Mouse (Mus musculus): Measurements from ENCODE around the gene Nudt3.
"Not testable (repeated sequence)": the region's sequence is repeated elsewhere in the genome, so short reads cannot be mapped to it uniquely, and the experiment has no call there.

Gene Nudt3

DNA sequence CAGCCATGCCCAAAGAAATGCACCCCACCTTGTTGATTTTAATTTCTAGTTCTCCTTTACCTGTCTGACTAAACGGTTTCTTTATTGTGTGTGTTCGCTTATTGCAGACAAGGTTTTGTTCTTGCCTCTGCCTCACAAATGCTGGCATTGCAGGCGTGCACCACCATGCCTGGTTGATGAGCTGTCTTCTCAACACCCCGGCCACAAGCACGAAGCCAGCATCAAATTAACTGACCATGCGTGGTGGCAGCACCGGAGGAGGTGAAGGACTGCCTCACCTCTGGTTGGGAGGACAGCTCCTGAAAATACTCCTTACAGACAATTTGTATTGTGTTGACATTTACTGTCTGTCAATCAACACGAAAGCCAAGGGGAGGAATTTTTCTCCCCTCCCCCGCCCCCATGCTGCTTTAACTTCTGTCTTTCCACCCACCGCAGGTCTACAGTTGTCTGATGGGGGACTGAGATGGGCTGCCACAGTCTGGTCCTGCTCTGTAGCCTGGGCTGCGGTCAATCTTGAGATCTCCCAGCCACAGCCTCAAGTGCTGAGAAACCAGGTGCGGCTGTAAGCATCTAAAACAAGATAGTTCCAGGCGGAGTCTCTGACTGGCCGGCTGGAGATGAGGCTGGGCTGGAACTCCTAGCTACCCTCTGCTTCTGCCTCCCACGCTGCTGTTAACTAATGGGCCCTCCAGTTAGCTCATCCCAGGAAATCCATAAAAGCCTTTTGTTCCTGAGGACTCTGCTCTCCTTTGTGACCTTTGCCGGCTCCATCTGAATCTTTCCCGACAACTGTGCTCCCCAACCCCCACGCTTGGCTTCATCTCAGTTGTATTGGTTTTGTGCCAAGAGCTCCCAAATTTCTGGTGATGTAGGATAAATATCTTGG, 13.1 kb upstream of the Nudt3 start, which contains the start of gene Rps10:
Gene Rps10, minus strand, starts transcription at position 538 of the 889 bp plus-strand sequence.
- in situ Hi-C loops (cut with MboI; ENCODE audit: low sequenced_read_pairs) = no loop called here

GRCm38 (mm10) chr17:27635575-27635903, 12.2 kb upstream of the Nudt3 start:
- in situ Hi-C loops (cut with MboI; ENCODE audit: low sequenced_read_pairs) = not testable (repeated sequence)

GRCm38 (mm10) chr17:27634871-27635574, 11.7 kb upstream of the Nudt3 start, which contains the start of gene RPS10-NUDT3:
Gene RPS10-NUDT3 (minus strand): TSS chr17:27635222.
- in situ Hi-C loops (cut with MboI; ENCODE audit: low sequenced_read_pairs) = no loop called here

GRCm38 (mm10) chr17:27629249-27630020, 6.1 kb upstream of the Nudt3 start:
- in situ Hi-C loops (cut with MboI; ENCODE audit: low sequenced_read_pairs) = no loop called here

DNA sequence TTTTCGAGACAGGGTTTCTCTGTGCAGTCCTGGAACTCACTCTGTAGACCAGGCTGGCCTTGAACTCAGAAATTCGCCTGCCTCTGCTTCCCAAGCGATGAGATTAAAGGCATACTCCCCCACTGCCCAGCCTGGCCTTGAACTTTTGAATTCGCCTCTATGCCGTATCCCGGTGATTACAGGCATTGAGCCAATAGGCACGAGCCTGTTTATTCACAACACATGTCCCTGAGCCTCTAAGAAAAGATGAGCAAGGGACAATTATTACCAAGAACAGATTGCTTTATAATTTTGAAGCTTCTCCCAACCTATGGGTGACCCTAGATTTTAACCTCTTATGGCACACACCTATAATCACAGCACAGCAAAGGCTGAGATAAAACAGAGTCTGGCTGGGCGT, 5.1 kb upstream of the Nudt3 start:
- in situ Hi-C loops (cut with MboI; ENCODE audit: low sequenced_read_pairs) = no loop called here

GRCm38 (mm10) chr17:27627451-27627850, 4.2 kb upstream of the Nudt3 start:
- in situ Hi-C loops (cut with MboI; ENCODE audit: low sequenced_read_pairs) = no loop called here

DNA sequence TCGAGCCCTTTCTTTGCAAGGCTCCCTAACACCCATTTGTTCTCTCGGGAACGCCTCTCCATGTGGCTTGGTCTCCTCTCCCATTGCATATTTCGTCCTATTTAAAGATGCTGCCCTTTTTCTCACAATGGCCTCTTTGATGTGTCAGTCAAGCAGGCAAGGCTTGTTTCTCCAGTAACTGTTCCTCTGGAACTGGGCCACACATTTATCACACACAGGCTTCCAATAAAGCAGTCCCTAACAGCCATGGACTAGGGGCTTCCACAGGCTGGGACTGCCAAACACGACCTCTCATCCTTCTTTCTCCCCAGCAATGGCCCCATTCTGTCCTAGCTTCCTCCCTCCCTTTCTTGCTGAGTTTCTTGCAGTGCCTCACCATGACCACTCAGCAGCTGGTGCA, 3.4 kb upstream of the Nudt3 start:
- in situ Hi-C loops (cut with MboI; ENCODE audit: low sequenced_read_pairs) = no loop called here

DNA sequence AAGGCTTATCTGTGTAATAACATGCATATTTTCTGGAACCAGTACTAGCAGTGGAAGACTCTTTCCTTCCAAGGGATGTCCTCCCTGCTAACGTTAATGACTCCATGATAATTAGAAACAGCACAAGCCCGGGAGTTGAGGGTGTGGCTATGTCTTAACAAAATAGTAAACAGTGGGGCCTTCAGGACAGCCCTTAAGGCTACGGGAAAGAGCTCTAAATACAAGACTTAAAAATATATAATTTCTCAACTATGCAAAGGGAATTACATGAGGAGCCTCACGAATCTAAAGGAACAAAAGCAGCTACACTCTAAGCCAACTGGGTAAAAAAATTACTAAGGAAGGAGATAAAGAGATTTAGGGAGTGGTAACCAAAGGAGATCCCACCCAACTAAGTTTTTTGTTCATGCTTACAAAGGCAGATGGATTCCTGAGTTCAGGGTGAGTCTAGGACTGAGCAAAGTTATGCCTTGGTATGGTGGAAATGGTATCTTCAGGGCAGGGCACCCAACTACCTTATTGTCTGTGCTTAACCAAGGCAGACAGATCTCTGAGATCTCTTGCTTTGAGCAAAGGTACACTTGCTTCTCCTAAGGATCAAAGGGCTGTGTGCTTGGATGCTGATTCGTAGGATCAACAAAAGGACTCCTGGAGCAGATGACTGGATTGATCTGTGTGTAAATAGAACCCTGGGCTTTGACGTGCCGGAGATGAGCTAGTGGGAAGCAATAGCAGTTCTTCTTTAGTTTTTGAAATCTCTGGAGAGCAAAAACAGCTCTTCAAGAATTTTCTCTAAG, 2.4 kb upstream of the Nudt3 start:
- in situ Hi-C loops (cut with MboI; ENCODE audit: low sequenced_read_pairs) = no loop called here

DNA sequence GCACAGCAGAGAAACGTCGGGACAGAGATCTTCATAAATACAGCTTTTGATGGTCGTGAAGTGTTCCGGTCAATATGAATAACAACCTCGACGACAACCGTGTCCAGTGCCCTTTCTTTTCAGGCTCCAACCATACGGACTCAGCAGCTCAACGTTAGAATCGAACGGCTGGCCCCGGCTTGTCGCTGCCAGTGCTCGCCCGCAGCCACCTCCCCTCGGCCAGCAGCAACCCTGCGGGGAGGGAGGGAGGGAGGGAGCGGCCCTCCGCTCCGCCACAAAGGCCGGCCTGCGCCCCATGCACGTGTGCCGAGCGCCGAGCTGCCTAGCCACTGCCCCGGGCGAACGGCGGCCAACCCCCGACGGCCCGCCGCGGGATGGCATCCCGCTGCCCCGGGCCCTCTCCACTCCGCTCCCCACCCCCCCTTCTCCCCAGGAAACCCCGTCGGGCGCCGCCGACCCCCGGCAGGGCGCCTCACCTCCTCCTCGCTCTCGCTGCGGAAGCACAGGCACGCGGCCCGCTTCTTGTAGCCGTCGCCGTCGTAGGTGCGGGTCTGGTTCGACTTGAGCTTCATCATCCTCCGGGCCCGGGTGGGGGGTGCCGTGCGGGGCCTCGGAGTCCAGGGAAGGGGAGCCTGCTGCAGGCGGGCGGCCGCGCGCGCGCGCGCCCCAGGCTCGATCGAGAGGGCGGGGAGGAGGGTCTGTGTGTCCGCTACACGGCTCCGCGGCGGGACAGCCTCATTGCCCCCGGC, 510 bp downstream of the Nudt3 start:
- in situ Hi-C loops (cut with MboI; ENCODE audit: low sequenced_read_pairs) = no loop called here

- in situ Hi-C loops (cut with MboI; ENCODE audit: low sequenced_read_pairs) = no loop called here
Observed at GRCm38 (mm10) chr17:27621705-27622531, 1.4 kb downstream of the Nudt3 start.

GRCm38 (mm10) chr17:27621161-27621560, 2.1 kb downstream of the Nudt3 start:
- in situ Hi-C loops (cut with MboI; ENCODE audit: low sequenced_read_pairs) = no loop called here

DNA sequence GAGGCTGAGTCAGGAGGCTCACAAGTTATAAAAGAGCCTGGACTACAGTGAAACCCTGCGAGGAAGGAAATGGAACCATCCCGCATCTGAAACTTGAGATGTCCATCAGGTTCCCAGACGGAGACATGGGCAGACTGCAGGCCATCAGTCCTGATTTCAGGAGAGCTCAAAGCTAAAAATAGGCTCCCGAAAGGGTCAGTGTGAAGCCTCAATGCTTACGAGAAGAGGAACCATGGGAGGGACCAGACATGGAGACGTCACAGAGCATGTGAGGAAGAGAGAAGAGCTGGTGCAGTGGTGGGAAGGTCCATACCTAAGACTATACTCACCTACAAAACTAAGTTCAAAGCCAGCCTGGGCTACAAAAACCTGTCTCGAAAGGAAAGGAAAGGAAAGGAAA, 7.9 kb downstream of the Nudt3 start:
- in situ Hi-C loops (cut with MboI; ENCODE audit: low sequenced_read_pairs) = no loop called here

DNA sequence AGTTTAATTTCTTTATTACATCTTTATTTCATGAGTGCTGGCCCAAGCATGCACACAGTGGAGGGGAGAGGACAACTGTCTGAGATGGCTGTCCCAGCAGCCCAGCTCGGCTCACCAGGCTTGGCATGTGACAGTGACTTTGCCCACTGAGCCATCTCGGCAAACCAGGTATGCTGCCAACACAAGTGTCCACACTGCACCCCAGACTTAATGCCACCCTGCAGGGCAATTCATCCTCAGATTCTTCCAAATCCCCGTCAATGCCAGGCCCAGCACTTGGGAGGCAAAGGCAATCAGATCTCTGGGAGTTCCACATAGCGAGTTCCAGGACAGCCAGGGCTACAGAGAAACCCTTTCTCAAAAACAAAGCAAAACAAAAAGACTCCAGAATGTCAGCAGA, 10.3 kb downstream of the Nudt3 start:
- in situ Hi-C loops (cut with MboI; ENCODE audit: low sequenced_read_pairs) = no loop called here

DNA sequence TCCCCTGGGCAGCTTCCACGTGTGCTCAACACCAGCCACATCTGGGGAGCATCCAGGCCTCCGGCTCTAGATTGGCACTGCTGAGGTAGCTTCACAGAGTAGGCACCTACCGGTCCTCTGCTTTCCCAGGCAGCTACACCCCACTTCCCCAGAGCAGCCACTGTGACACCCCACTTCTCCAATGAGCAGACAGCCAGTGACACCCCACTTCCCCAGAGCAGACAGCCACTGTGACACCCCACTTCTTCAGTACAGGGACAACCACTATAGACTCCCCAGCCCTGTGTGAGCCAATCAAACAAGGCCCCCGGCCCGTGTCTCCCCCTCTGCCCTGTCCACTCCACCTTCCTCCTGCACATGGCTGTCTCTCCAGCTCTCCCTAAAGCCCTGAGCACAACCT, 11.3 kb downstream of the Nudt3 start:
- in situ Hi-C loops (cut with MboI; ENCODE audit: low sequenced_read_pairs) = no loop called here

DNA sequence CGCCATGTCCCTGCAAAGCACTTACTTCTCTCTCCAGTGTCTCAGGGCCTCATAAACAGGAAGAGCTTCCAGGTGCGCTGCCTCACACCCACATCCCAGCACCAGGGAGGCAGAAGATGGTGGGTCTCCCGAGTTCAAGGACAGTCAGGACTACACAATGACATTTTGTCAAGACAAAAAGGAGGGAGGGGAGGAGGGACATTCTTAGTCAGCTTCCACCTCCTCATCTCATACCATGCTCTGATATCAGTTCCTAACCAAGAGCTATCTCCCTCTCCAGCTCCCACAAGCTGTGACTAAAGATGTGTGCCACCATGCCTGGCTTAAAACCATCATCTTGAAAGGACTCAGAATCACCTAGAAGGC, 11.8 kb downstream of the Nudt3 start:
- in situ Hi-C loops (cut with MboI; ENCODE audit: low sequenced_read_pairs) = no loop called here

DNA sequence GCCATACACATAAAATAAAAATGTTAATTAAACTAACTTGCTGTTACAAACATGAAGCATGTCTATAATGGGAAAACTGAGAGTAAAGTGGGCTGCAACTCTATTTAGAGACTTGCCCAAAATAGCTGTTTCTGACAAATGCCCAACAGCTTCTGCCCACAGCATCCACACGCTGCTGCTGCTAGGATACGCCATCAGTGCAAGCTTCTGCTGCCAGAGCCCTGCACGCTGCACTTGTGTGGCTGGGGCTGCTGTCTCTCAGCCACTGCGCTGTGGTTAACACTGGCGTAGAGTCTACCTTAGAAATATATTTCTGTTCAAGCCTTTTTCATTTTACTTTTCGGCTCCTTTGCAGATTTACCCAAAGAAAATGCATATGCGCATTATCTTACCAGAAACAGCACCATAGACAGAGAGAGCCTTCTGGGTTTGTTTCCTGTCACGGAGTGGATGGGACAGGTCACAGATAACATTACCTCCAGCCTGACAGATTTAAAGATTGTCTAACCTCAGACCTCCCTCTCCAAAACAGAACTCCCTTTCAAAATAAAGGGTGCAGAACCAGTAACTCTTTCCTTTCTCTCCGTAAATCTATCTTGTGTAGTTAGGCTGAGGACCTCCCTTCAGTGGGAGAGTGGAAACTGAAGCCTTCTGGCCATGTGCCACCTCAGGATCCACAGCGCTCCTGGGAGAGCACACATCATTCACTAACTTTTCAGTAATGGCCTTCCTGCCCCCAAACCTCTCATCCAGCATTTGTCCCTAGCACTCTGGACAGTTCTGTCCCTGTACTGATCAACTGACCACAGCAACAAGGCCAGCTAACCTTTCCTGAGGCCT, 12.4 kb downstream of the Nudt3 start:
- in situ Hi-C loops (cut with MboI; ENCODE audit: low sequenced_read_pairs) = no loop called here

DNA sequence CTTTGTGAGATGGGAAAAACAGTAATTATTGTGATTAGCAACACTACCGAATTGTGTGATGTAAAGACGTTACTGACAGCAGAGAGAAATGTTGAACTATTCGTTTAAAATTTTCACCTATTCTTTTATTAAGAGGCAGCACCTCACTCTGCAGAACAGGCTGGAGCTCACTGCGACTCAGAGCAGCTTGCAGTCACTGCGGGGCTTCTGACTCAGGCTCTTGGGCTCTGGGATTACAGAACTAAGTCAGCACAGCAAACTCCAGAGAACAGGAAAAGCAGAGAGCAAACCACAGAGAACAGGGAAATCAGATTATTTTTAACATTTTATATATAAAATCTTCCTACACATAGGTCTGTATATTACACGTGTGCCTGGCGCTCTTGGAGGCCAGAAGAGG, 13.7 kb downstream of the Nudt3 start:
- in situ Hi-C loops (cut with MboI; ENCODE audit: low sequenced_read_pairs) = no loop called here

DNA sequence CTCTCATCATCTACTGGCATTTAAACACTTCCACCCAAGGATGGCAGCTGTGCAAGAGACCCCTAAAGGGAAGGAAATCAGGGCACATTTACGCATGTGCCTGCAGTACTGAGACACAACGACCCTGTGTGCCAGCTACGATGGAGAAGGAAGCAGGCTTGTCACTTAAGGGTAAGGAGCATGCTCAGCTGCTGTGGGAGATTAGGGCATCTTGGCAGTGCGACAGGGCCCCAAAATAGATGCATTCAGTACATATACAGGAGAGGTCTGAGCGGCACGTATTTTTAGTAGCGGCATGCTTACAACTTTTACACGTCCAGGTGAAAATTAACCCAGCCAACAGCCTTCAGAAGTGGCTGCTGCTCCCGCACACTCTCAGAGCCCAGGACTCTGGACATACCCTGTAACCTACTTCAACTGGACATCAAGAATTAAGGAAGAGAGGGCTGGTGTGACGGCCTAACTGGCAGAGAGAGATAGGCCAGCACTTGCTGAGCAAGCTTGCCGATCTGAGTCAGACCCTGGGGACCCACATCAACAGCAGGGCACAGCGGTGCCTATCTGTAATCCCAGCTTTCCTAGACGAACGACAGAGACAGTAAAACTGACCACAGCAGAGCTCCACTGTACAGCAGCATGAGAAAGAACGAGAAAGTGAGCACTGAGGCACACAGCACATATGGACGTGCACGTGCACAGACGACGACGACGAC, 19.6 kb downstream of the Nudt3 start:
- in situ Hi-C loops (cut with MboI; ENCODE audit: low sequenced_read_pairs) = no loop called here
